18 mouse cellular contexts compared by ENCODE assay signal in the genomic region with DNA sequence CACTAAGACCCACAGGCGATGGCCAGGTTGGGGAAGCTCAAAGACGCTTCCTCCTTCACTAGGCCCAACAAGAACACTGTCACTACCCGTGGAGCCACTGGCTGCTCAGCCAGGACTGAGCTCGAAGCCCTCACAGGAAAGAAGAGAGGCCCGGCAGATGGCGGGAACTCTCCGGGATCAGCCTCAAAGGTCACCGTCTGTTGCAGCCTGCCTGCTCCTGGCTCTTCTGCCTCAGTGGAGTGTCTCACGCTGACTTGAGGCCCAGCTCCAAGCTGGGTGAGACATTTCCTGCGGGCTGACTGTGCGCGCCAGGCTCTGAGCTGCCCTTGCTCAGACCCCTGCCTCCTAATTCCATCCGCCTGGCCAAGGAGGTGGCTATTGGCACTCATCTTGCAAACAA. TPM values are rescaled to one million over a fixed set of nuclear protein-coding genes. Genes with fewer than 3 reads are reported as not detected.
DNase-seq lines count a peak whose midpoint lies in the region; ATAC-seq and TF ChIP-seq lines count a peak whose summit lies in the region.
"Had no signal": no experiment of that assay in that cellular context is flagged by ENCODE, and none has a peak within 500 bp of the region (broad histone marks: within the 10 kb centered on the region; RNA-seq: fewer than 3 reads in every experiment).

No protein-coding gene starts in this region.

- TF ChIP-seq CTCF in left cerebral cortex, adult 2 months (IDR thresholded peaks at IDR 0.05), result no peak

- DNase-seq in left cerebral cortex, postnatal 4 days, result peak; percentile 53
- no peak for DNase-seq in left cerebral cortex, adult 2 months (ENCODE audit: extremely low spot score in 1 of 2, low spot score in 2 of 2)
- peak; percentile 98 for DNase-seq in brain, adult 2 months (ENCODE audit: low read depth, low spot score)
- DNase-seq in cerebellum, adult 9-11 months, result peak; percentile 98
- no peak for DNase-seq in adrenal gland, adult 8-10 months
- no peak for DNase-seq in layer of hippocampus, postnatal 36 days
- DNase-seq: B cell, adult 2 months; gastrocnemius, postnatal 14 days; kidney, postnatal 10 days; lung, postnatal 10 days; right cerebral cortex, postnatal 14 days; thymus, postnatal 25 days had no signal

- intact Hi-C loops in left cerebral cortex, postnatal 4 days (cut with DNase I), result no loop called here
- intact Hi-C loops in left cerebral cortex, adult 2 months (cut with DNase I), result no loop called here

- no peak overlapping the region for H3K27ac ChIP-seq in left cerebral cortex, adult 2 months
- H3K27ac ChIP-seq: hindbrain, embryonic 14.5 days; limb, embryonic 15.5 days; stomach, embryonic 15.5 days had no signal

- peak; percentile 43; the same call in 1 of the 2 replicates for ATAC-seq in megakaryocyte, adult 5-6 weeks (ENCODE audit: poor library complexity, severe bottlenecking)
- ATAC-seq: intestine, postnatal 0 days had no signal

- no peak overlapping the region for H3K4me3 ChIP-seq in left cerebral cortex, adult 2 months
- H3K4me3 ChIP-seq: limb, embryonic 15.5 days; megakaryocyte, embryonic 14.5 days; stomach, embryonic 15.5 days had no signal

RNA-seq across cellular contexts. Expression of a gene that starts 22.1 kb away (rescaled TPM):
- total RNA-seq in left cerebral cortex, postnatal 4 days (2021), result 10 to 100 TPM; 14.4 to 18.2 TPM
- 10 to 100 TPM; 19.9 to 29.7 TPM for total RNA-seq in left cerebral cortex, adult 2 months (2021)
- not detected in 2 replicates for total RNA-seq in megakaryocyte, adult 5-6 weeks (2015)
- total RNA-seq in megakaryocyte, adult 5-6 weeks (2017), result not detected in 2 replicates
- 1 to 10 TPM; 2.6 to 3.9 (median 3.2) TPM for total RNA-seq in adrenal gland, adult 8-10 months (2022)
- 1 to 10 TPM; 8.9 to 9.6 TPM for total RNA-seq in layer of hippocampus, postnatal 36 days (2021)
- total RNA-seq: gastrocnemius, postnatal 14 days had no signal

RNA-seq across cellular contexts. Expression of a gene that starts 57.2 kb away (rescaled TPM):
- total RNA-seq in left cerebral cortex, postnatal 4 days (2021), result 10 to 100 TPM; 43.6 to 45.5 TPM
- 10 to 100 TPM; 55.2 to 55.7 TPM for total RNA-seq in left cerebral cortex, adult 2 months (2021)
- total RNA-seq in megakaryocyte, adult 5-6 weeks (2015), result 159 and 170 TPM in 2 replicates
- total RNA-seq in megakaryocyte, adult 5-6 weeks (2017), result 89.8 and 99.6 TPM in 2 replicates
- total RNA-seq in adrenal gland, adult 8-10 months (2022), result 10 to 100 TPM; 14.7 to 23.4 (median 20.9) TPM
- 10 to 100 TPM; 35.2 to 36.0 TPM for total RNA-seq in layer of hippocampus, postnatal 36 days (2021)

Comparison
In these comparisons a context has a peak if more than half of its experiments do, and no peak if none do; other contexts are left out.
1. DNase-seq: peak in left cerebral cortex, postnatal 4 days (single experiment), brain, adult 2 months (single experiment) and cerebellum, adult 9-11 months (single experiment); none in left cerebral cortex, adult 2 months (0 of 2), adrenal gland, adult 8-10 months (single experiment) and layer of hippocampus, postnatal 36 days (0 of 2).